Mouse (Mus musculus) heart, adult 2 months (tissue): ENCODE measurements around the gene Mov10. TPM values are rescaled to one million over a fixed set of nuclear protein-coding genes. Genes with fewer than 3 reads are reported as not detected.

Experiments
- DNase-seq, 2 experiments: peaks; one replicate each; pipeline ENCODE4 v3.0.0; 2021
- H3K27ac ChIP-seq: fragments of 200-600 bp; 2 replicates; pipeline ENCODE4 v1.8.1; 2022
- H3K27me3 ChIP-seq: fragments of 200-500 bp; 2 replicates; pipeline ENCODE4 v1.6.1; 2012; ENCODE audit warnings: mild to moderate bottlenecking, low read length, inconsistent platforms, mixed read lengths; ENCODE audit not compliant: control insufficient read depth, insufficient read depth
- H3K36me3 ChIP-seq: fragments of 200-500 bp; 2 replicates; pipeline ENCODE4 v1.6.1; 2012; ENCODE audit warnings: low read length, inconsistent platforms; ENCODE audit not compliant: control insufficient read depth, insufficient read depth
- H3K4me1 ChIP-seq: fragments of 200-500 bp; 2 replicates; pipeline ENCODE4 v1.6.1; 2011; ENCODE audit warnings: low read length; ENCODE audit not compliant: control insufficient read depth, insufficient read depth
- H3K4me3 ChIP-seq: fragments of 200-600 bp; 2 replicates; pipeline ENCODE4 v1.8.1; 2022
- H3K79me2 ChIP-seq: fragments of 200-500 bp; replicated peaks from 2 replicates; pipeline ENCODE4 v1.6.1; 2012; ENCODE audit warnings: mild to moderate bottlenecking, inconsistent platforms, low read length, moderate library complexity, mixed read lengths; ENCODE audit not compliant: control insufficient read depth, insufficient read depth
- H3K9ac ChIP-seq: fragments of 200-500 bp; 2 replicates; pipeline ENCODE4 v1.6.1; 2012; ENCODE audit warnings: low read depth, mild to moderate bottlenecking, control low read depth, inconsistent platforms, low read length, mixed read lengths
- CTCF ChIP-seq: fragments of 200-600 bp; IDR thresholded peaks from 2 replicates; pipeline ENCODE4 v1.8.1; 2022; ENCODE audit warnings: antibody characterized with exemption, mild to moderate bottlenecking, moderate library complexity
- EP300 ChIP-seq: fragments of 200-500 bp; IDR thresholded peaks from 2 replicates; pipeline ENCODE4 v1.6.1; 2011; ENCODE audit warnings: low read depth, low read length, control low read depth; ENCODE audit not compliant: insufficient read depth
- POLR2A ChIP-seq: fragments of 200-500 bp; IDR thresholded peaks from 2 replicates; pipeline ENCODE4 v1.6.1; 2011; ENCODE audit warnings: mild to moderate bottlenecking, low read depth, low read length, control low read depth; ENCODE audit not compliant: insufficient read depth
- whole genome bisulfite sequencing: fragments of 180-500 bp; shearing (Covaris S2); methylation state at CpG from one replicate; pipeline ENCODE4 v1.1.7; 2018; 5-methylcytosine and 5-hydroxymethylcytosine counted together
- intact Hi-C: fragments of 180-260 bp; cut with DNase I; formaldehyde crosslinking; loops from one replicate; pipeline ENCODE4 v1.15.1; 2025
- polyA plus RNA-seq: library from polyadenylated mRNA; depleted of rRNA; stranded (reverse); fragments of >200 nt; gene quantifications from 2 replicates; pipeline ENCODE4 v1.2.3, GENCODE M21; 2012
- total RNA-seq, 2 experiments: library from RNA; stranded (reverse); gene quantifications; 2 replicates each; pipeline ENCODE4 v1.2.3; 2021

Gene Mov10
- total and polyA plus RNA-seq, 3 experiments, result 4.6 to 7.4 (median 5.9) TPM

- Histone ChIP-seq H3K9ac (no peak overlapping the region), H3K27ac (no peak overlapping the region; the same call in 1 of the 2 replicates), H3K36me3 (no peaks in the 10 kb centered on the region), H3K27me3 (no peaks in the 10 kb centered on the region), H3K79me2 (no peaks in the 10 kb centered on the region), H3K4me1 (peaks cover 7% of the 10 kb centered on the region), H3K4me3 (no peak overlapping the region)
- intact Hi-C loops, result loop anchor here (5.0 kb wide), 1 partner anchor 272 kb away; the partner anchor contains the start of gene Lrig2
- no peak for DNase-seq
- TF ChIP-seq CTCF, result no peak
- TF ChIP-seq EP300, result no peak
- TF ChIP-seq POLR2A, result no peak
- WGBS, result 48% methylated on average over 14 of the region's 14 CpGs
Observed at GRCm38 (mm10) chr3:104783971-104784500, 34.3 kb downstream of the Mov10 start.

- no peak for TF ChIP-seq CTCF
- 0 out of 2 replicates have a peak, but pooled peaks have one; percentile 38 for TF ChIP-seq POLR2A
- DNase-seq, result peak; percentile 75 to 83
- Histone ChIP-seq H3K9ac (peak overlapping the region; percentile 84), H3K79me2 (no peaks in the 10 kb centered on the region), H3K36me3 (no peaks in the 10 kb centered on the region), H3K27me3 (peaks cover 2% of the 10 kb centered on the region; the same call in 1 of the 2 replicates), H3K4me1 (peaks cover 7% of the 10 kb centered on the region), H3K27ac (peak overlapping the region; percentile 93), H3K4me3 (peak overlapping the region; percentile 89)
- 8% methylated on average over 12 of the region's 12 CpGs for WGBS
- intact Hi-C loops, result loop anchor here (5.0 kb wide), 1 partner anchor 270 kb away; the partner anchor contains the start of gene Lrig2
Observed at GRCm38 (mm10) chr3:104782061-104782681, 36.2 kb downstream of the Mov10 start.

GRCm38 (mm10) chr3:104781471-104781903 lies 36.9 kb downstream of the Mov10 start, which contains the start of gene Fam19a3:
TSS of gene Fam19a3 (minus strand) at chr3:104781840.
- WGBS, result 1% methylated on average over 26 of the region's 26 CpGs
- DNase-seq, result peak; percentile 70 to 79
- no peaks in the 10 kb centered on the region for H3K36me3 ChIP-seq
- H3K27me3 ChIP-seq, result peaks cover 2% of the 10 kb centered on the region; the same call in 1 of the 2 replicates
- H3K79me2 ChIP-seq, result no peaks in the 10 kb centered on the region
- peak within 1 kb of the TSS; percentile 84 for H3K9ac ChIP-seq
- peak within 1 kb of the TSS; percentile 93 for H3K27ac ChIP-seq
- H3K4me1 ChIP-seq, result peaks cover 7% of the 10 kb centered on the region
- H3K4me3 ChIP-seq, result peak within 1 kb of the TSS; percentile 89
- TF ChIP-seq EP300 (0 out of 2 replicates have a peak, but pooled peaks have one; percentile 36), POLR2A (peak; percentile 24; the same call in 1 of the 2 replicates), CTCF (no peak)
- intact Hi-C loops, result loop anchor here (2.0 to 5.0 kb wide), 3 partner anchors 67 to 269 kb away; partner anchors contain the start of genes Capza1, Lrig2 and St7l

GRCm38 (mm10) chr3:104780561-104781420 lies 37.6 kb downstream of the Mov10 start, which contains the start of gene Ppm1j:
TSS of gene Ppm1j (plus strand) at chr3:104781056.
- intact Hi-C loops, result loop anchor here (2.0 to 5.0 kb wide), 3 partner anchors 66 to 268 kb away; partner anchors contain the start of genes Capza1, Lrig2 and St7l
- H3K4me3 ChIP-seq, result peak within 1 kb of the TSS; percentile 89
- no peaks in the 10 kb centered on the region for H3K36me3 ChIP-seq
- WGBS, result 3% methylated on average over 56 of the region's 56 CpGs
- peaks cover 7% of the 10 kb centered on the region for H3K4me1 ChIP-seq
- peak within 1 kb of the TSS; percentile 84 for H3K9ac ChIP-seq
- no peaks in the 10 kb centered on the region for H3K79me2 ChIP-seq
- no peak for TF ChIP-seq CTCF
- peak; percentile 63 for TF ChIP-seq POLR2A
- peak within 1 kb of the TSS; percentile 93 for H3K27ac ChIP-seq
- H3K27me3 ChIP-seq, result peaks cover 2% of the 10 kb centered on the region; the same call in 1 of the 2 replicates
- peak; percentile 88 to 89 for DNase-seq

- no peak for TF ChIP-seq POLR2A
- 0 out of 2 replicates have a peak, but pooled peaks have one; percentile 61 for TF ChIP-seq EP300
- TF ChIP-seq CTCF, result peak; percentile 98
- Histone ChIP-seq H3K79me2 (no peaks in the 10 kb centered on the region), H3K27me3 (peaks cover 2% of the 10 kb centered on the region; the same call in 1 of the 2 replicates), H3K36me3 (no peaks in the 10 kb centered on the region), H3K4me3 (no peak overlapping the region), H3K9ac (no peak overlapping the region), H3K27ac (no peak overlapping the region), H3K4me1 (peaks cover 7% of the 10 kb centered on the region)
- peak; percentile 52 to 74 for DNase-seq
- 5% methylated on average over 7 of the region's 7 CpGs for WGBS
- intact Hi-C loops, result loop anchor here (2.0 to 5.0 kb wide), 3 partner anchors 65 to 268 kb away; partner anchors contain the start of genes Capza1, Lrig2 and St7l
Observed at GRCm38 (mm10) chr3:104779949-104780348, 38.4 kb downstream of the Mov10 start.
